Mouse (Mus musculus) forebrain, embryonic 12.5 days (tissue): ENCODE results near the gene Ttc39b. TPM values are rescaled to one million over a fixed set of nuclear protein-coding genes. Genes with fewer than 3 reads are reported as not detected.

Experiments used
- ATAC-seq: fragments of 200-750 bp; cut with Nextera tagmentation; 2 replicates; pipeline ENCODE4 v1.8.0; 2017; ENCODE audit warnings: moderate TSS enrichment; ENCODE audit not compliant: low FRiP score
- H3K27ac ChIP-seq: fragments of 300-500 bp; sonication (generic); 2 replicates; pipeline ENCODE4 v1.5.1; 2016; ENCODE audit warnings: mild to moderate bottlenecking
- H3K27me3 ChIP-seq: fragments of 300-500 bp; sonication (generic); 2 replicates; pipeline ENCODE4 v1.6.1; 2016; ENCODE audit warnings: mild to moderate bottlenecking
- H3K36me3 ChIP-seq: fragments of 300-500 bp; sonication (generic); replicated peaks from 2 replicates; pipeline ENCODE4 v1.6.1; 2016; ENCODE audit warnings: mild to moderate bottlenecking
- H3K4me1 ChIP-seq: fragments of 300-500 bp; sonication (generic); 2 replicates; pipeline ENCODE4 v1.6.1; 2016
- H3K4me2 ChIP-seq: fragments of 300-500 bp; sonication (generic); 2 replicates; pipeline ENCODE4 v1.6.1; 2016; ENCODE audit warnings: mild to moderate bottlenecking, moderate library complexity
- H3K4me3 ChIP-seq: fragments of 300-500 bp; sonication (generic); replicated peaks from 2 replicates; pipeline ENCODE4 v1.5.1; 2016; ENCODE audit warnings: mild to moderate bottlenecking
- H3K9ac ChIP-seq: fragments of 300-500 bp; sonication (generic); 2 replicates; pipeline ENCODE4 v1.6.1; 2016; ENCODE audit warnings: mild to moderate bottlenecking
- H3K9me3 ChIP-seq: fragments of 300-500 bp; sonication (generic); 2 replicates; pipeline ENCODE4 v1.6.1; 2016
- WGBS: fragments of 180-500 bp; shearing (Covaris S2); methylation state at CpG from one replicate; pipeline ENCODE4 v1.1.7; 2016; 5-methylcytosine and 5-hydroxymethylcytosine counted together
- polyA plus RNA-seq: library from polyadenylated mRNA; unstranded; fragments of >200 nt; fragmentation: Nextera tagmentation; extraction: Ambion mirVana; gene quantifications from 2 replicates; pipeline ENCODE4 v1.2.1, GENCODE M21; 2016

Gene Ttc39b
- polyA plus RNA-seq, 1 experiment from 2014 or later = 6.2 TPM

GRCm38 (mm10) chr4:83216381-83216780 is 107.7 kb downstream of the Ttc39b start:
- H3K4me3 ChIP-seq = no peak overlapping the region
- no peaks in the 10 kb centered on the region for H3K36me3 ChIP-seq
- ATAC-seq = no peak
- H3K9me3 ChIP-seq = no peaks in the 10 kb centered on the region
- WGBS = 77% methylated on average over 7 of the region's 7 CpGs
- H3K9ac ChIP-seq = no peak overlapping the region
- no peak overlapping the region for H3K4me2 ChIP-seq
- peaks cover 13% of the 10 kb centered on the region; the same call in 1 of the 2 replicates for H3K4me1 ChIP-seq
- no peaks in the 10 kb centered on the region for H3K27me3 ChIP-seq
- H3K27ac ChIP-seq = 0 out of 2 replicates have a peak overlapping the region, but pooled peaks have one; percentile 46

GRCm38 (mm10) chr4:83215776-83216175 is 108.3 kb downstream of the Ttc39b start:
- Histone ChIP-seq H3K9ac (no peak overlapping the region), H3K27me3 (no peaks in the 10 kb centered on the region), H3K4me1 (peaks cover 13% of the 10 kb centered on the region; the same call in 1 of the 2 replicates), H3K9me3 (no peaks in the 10 kb centered on the region), H3K36me3 (no peaks in the 10 kb centered on the region), H3K4me3 (no peak overlapping the region), H3K4me2 (no peak overlapping the region), H3K27ac (peak overlapping the region; percentile 70)
- WGBS = 83% methylated on average over 1 of the region's 1 CpGs
- peak; percentile 44; the same call in 1 of the 2 replicates for ATAC-seq

GRCm38 (mm10) chr4:83214822-83215558 is 109.1 kb downstream of the Ttc39b start:
- Histone ChIP-seq H3K4me1 (peaks cover 13% of the 10 kb centered on the region; the same call in 1 of the 2 replicates), H3K9ac (no peak overlapping the region), H3K4me2 (no peak overlapping the region), H3K27ac (peak overlapping the region; percentile 70), H3K9me3 (no peaks in the 10 kb centered on the region), H3K36me3 (no peaks in the 10 kb centered on the region), H3K4me3 (no peak overlapping the region), H3K27me3 (no peaks in the 10 kb centered on the region)
- ATAC-seq = peak; percentile 74; the same call in 1 of the 2 replicates
- WGBS = 46% methylated on average over 9 of the region's 9 CpGs

GRCm38 (mm10) chr4:83213752-83214151 is 110.3 kb downstream of the Ttc39b start:
- H3K4me1 ChIP-seq = peaks cover 13% of the 10 kb centered on the region; the same call in 1 of the 2 replicates
- H3K4me3 ChIP-seq = no peak overlapping the region
- no peaks in the 10 kb centered on the region for H3K36me3 ChIP-seq
- no peak overlapping the region for H3K27ac ChIP-seq
- 89% methylated on average over 6 of the region's 6 CpGs for WGBS
- no peak overlapping the region for H3K9ac ChIP-seq
- H3K27me3 ChIP-seq = no peaks in the 10 kb centered on the region
- ATAC-seq = no peak
- H3K9me3 ChIP-seq = no peaks in the 10 kb centered on the region
- H3K4me2 ChIP-seq = no peak overlapping the region

DNA sequence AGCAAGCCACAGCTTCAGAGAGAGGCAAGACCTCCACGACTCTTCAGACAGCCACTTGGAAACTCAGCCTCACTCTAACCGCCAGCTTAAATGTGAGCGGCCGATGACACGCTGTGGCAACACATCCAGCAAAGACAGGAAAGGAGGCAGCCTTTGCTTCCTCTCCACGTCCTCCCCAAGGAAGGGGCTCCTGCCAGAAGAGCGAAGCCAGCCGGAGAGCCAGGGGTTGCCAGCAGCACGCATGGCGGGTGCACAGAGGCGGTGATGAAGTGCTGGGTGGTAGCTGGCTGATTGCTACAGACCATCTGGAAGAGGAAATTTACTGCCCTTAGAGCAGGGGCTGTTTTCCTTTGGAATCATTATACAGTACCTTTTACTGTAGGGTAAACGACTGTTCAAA is 112.3 kb downstream of the Ttc39b start:
- Histone ChIP-seq H3K27ac (no peak overlapping the region), H3K9ac (no peak overlapping the region), H3K27me3 (no peaks in the 10 kb centered on the region), H3K4me3 (no peak overlapping the region), H3K4me1 (peaks cover 31% of the 10 kb centered on the region; the same call in 1 of the 2 replicates), H3K36me3 (no peaks in the 10 kb centered on the region), H3K9me3 (no peaks in the 10 kb centered on the region), H3K4me2 (no peak overlapping the region)
- WGBS = 75% methylated on average over 12 of the region's 12 CpGs
- ATAC-seq = no peak

- WGBS = 72% methylated on average over 6 of the region's 6 CpGs
- no peak for ATAC-seq
- H3K9ac ChIP-seq = no peak overlapping the region
- H3K4me3 ChIP-seq = no peak overlapping the region
- H3K36me3 ChIP-seq = no peaks in the 10 kb centered on the region
- H3K27me3 ChIP-seq = no peaks in the 10 kb centered on the region
- H3K4me1 ChIP-seq = peaks cover 31% of the 10 kb centered on the region; the same call in 1 of the 2 replicates
- no peak overlapping the region for H3K4me2 ChIP-seq
- no peak overlapping the region for H3K27ac ChIP-seq
- H3K9me3 ChIP-seq = no peaks in the 10 kb centered on the region
Measured at GRCm38 (mm10) chr4:83210437-83210836, 113.6 kb downstream of the Ttc39b start.

DNA sequence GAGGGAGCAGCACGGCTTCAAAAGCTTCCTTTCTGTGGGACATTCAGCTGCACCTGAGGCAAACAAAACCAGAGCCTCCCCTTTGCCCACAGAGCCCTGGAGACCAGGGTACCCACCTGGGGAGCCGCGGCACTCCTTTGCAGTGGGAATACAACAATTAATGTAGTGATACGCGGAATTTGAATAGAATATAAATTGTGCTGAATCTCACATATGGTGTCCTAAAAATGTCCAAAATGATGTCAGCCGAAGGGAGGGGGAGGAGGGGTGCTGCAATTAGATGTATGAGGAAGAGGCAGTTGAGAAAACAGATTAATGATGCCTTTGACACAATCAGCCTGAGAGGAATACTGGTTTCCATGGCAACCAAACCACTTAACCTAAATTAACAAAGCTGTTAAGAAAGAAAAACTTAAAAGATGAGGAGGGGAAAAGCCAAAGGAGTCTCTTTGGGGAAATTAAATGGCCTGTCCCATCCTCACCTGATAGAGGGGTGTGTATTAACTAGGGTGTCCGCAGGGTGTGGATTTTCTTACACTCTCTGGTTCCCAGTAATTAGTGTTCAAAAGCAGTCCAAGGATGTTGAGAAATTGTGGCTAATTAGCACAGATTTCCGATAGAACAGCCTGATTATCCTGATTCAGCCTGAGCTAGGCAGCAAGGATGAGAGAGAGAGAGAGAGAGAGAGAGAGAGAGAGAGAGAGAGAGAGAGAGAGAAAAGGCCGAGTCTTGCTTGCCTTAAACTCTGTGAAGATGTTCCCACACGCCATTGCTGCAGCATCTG is 117.1 kb downstream of the Ttc39b start:
- H3K4me2 ChIP-seq = peak overlapping the region; percentile 30
- no peak overlapping the region for H3K4me3 ChIP-seq
- peak overlapping the region; percentile 86 for H3K27ac ChIP-seq
- H3K36me3 ChIP-seq = no peaks in the 10 kb centered on the region
- H3K9ac ChIP-seq = no peak overlapping the region
- H3K4me1 ChIP-seq = peaks cover 24% of the 10 kb centered on the region; the same call in 1 of the 2 replicates
- 19% methylated on average over 10 of the region's 10 CpGs for WGBS
- ATAC-seq = peak; percentile 84
- H3K9me3 ChIP-seq = no peaks in the 10 kb centered on the region
- H3K27me3 ChIP-seq = no peaks in the 10 kb centered on the region

- Histone ChIP-seq H3K4me1 (peaks cover 24% of the 10 kb centered on the region; the same call in 1 of the 2 replicates), H3K4me3 (no peak overlapping the region), H3K9me3 (no peaks in the 10 kb centered on the region), H3K36me3 (no peaks in the 10 kb centered on the region), H3K27ac (peak overlapping the region; percentile 86), H3K9ac (no peak overlapping the region), H3K27me3 (no peaks in the 10 kb centered on the region), H3K4me2 (peak overlapping the region; percentile 30)
- WGBS = 57% methylated on average over 2 of the region's 2 CpGs
- peak; percentile 16; the same call in 1 of the 2 replicates for ATAC-seq
Measured at GRCm38 (mm10) chr4:83206416-83206802, 117.6 kb downstream of the Ttc39b start.

GRCm38 (mm10) chr4:83199391-83199790 is 124.7 kb downstream of the Ttc39b start:
- Histone ChIP-seq H3K27me3 (no peaks in the 10 kb centered on the region), H3K4me1 (no peaks in the 10 kb centered on the region), H3K4me3 (no peak overlapping the region), H3K27ac (no peak overlapping the region), H3K9me3 (no peaks in the 10 kb centered on the region), H3K36me3 (no peaks in the 10 kb centered on the region), H3K4me2 (no peak overlapping the region), H3K9ac (no peak overlapping the region)
- 84% methylated on average over 8 of the region's 8 CpGs for whole genome bisulfite sequencing
- no peak for ATAC-seq

- Histone ChIP-seq H3K4me3 (no peak overlapping the region), H3K9me3 (no peaks in the 10 kb centered on the region), H3K4me1 (no peaks in the 10 kb centered on the region), H3K4me2 (no peak overlapping the region), H3K27ac (no peak overlapping the region), H3K9ac (no peak overlapping the region), H3K36me3 (no peaks in the 10 kb centered on the region), H3K27me3 (no peaks in the 10 kb centered on the region)
- ATAC-seq = no peak
- 84% methylated on average over 3 of the region's 3 CpGs for WGBS
Measured at GRCm38 (mm10) chr4:83198123-83198522, 125.9 kb downstream of the Ttc39b start.

GRCm38 (mm10) chr4:83189736-83190135 is 134.3 kb downstream of the Ttc39b start:
- Histone ChIP-seq H3K4me1 (0 out of 2 replicates have a peak, but pooled peaks cover 3% of the 10 kb centered on the region), H3K27me3 (0 out of 2 replicates have a peak, but pooled peaks cover 5% of the 10 kb centered on the region), H3K4me2 (no peak overlapping the region), H3K9me3 (no peaks in the 10 kb centered on the region; the same call in 1 of the 2 replicates), H3K27ac (no peak overlapping the region), H3K36me3 (no peaks in the 10 kb centered on the region), H3K4me3 (no peak overlapping the region), H3K9ac (no peak overlapping the region)
- ATAC-seq = no peak
- 86% methylated on average over 2 of the region's 2 CpGs for WGBS

DNA sequence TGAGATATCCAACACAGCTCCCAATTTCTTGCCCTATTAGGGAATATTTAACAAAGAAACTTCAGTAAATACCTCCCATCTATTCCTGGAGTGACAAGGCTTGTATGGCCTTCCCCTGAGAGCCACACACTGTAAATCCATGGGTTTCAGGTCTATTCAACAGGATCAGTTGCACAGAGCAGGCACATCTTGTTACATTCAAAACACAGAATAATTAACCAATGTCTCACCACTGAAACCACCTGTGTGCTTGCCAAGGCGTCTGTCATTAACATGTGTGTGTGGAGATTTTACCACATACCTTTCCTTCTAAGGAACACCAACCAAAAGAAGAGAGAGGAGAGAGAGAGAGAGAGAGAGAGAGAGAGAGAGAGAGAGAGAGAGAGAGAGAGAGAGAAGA is 136.7 kb downstream of the Ttc39b start:
- Histone ChIP-seq H3K4me1 (peaks cover 15% of the 10 kb centered on the region), H3K9ac (no peak overlapping the region), H3K4me3 (no peak overlapping the region), H3K9me3 (no peaks in the 10 kb centered on the region; the same call in 1 of the 2 replicates), H3K27ac (no peak overlapping the region), H3K4me2 (no peak overlapping the region), H3K36me3 (no peaks in the 10 kb centered on the region), H3K27me3 (0 out of 2 replicates have a peak, but pooled peaks cover 5% of the 10 kb centered on the region)
- 61% methylated on average over 1 of the region's 1 CpGs for WGBS
- no peak for ATAC-seq
